Mouse (Mus musculus): Measurements from ENCODE around the gene Hp1bp3.

The Hp1bp3 gene

GRCm38 (mm10) chr4:138221406-138221805 lies 5.3 kb downstream of the Hp1bp3 start:
- CTCF ChIA-PET = interaction anchor here (0.7 to 1.0 kb wide), 2 partner anchors 11 to 77 kb away, joined by 3 to 4 read pairs; no protein-coding TSS in a partner anchor

GRCm38 (mm10) chr4:138222396-138222795 lies 6.3 kb downstream of the Hp1bp3 start:
- CTCF ChIA-PET = no interaction called here

- CTCF ChIA-PET = no interaction called here
These were observed 7.5 kb downstream of the Hp1bp3 start for GRCm38 (mm10) chr4:138223623-138224022.

- CTCF ChIA-PET = no interaction called here
These were observed 30.9 kb downstream of the Hp1bp3 start for GRCm38 (mm10) chr4:138246756-138247665.

GRCm38 (mm10) chr4:138250088-138250960 lies 34.2 kb downstream of the Hp1bp3 start, which contains the start of the genes Sh2d5 and Kif17:
Gene Sh2d5 (plus strand): TSS chr4:138250403.
Gene Kif17 (plus strand): TSS chr4:138250435.
- CTCF ChIA-PET = no interaction called here

GRCm38 (mm10) chr4:138251819-138252218 lies 35.7 kb downstream of the Hp1bp3 start:
- CTCF ChIA-PET = interaction anchor here (0.6 kb wide), 1 partner anchor 99 kb away, joined by 3 read pairs; no protein-coding TSS in a partner anchor

- CTCF ChIA-PET = interaction anchor here (1.1 kb wide), 1 partner anchor 10 kb away, joined by 6 read pairs; no protein-coding TSS in a partner anchor
These were observed 36.1 kb downstream of the Hp1bp3 start for GRCm38 (mm10) chr4:138252231-138252630.

- CTCF ChIA-PET = no interaction called here
These were observed 41.1 kb downstream of the Hp1bp3 start for GRCm38 (mm10) chr4:138257116-138257687.

GRCm38 (mm10) chr4:138258663-138259062 lies 42.6 kb downstream of the Hp1bp3 start:
- CTCF ChIA-PET = no interaction called here

- CTCF ChIA-PET = no interaction called here
These were observed 43.4 kb downstream of the Hp1bp3 start for GRCm38 (mm10) chr4:138259482-138259881.

- CTCF ChIA-PET = interaction anchor here (1.4 kb wide), 1 partner anchor 9 kb away, joined by 6 read pairs; no protein-coding TSS in a partner anchor
These were observed 46.0 kb downstream of the Hp1bp3 start for GRCm38 (mm10) chr4:138261843-138262681.

GRCm38 (mm10) chr4:138267869-138268268 lies 51.8 kb downstream of the Hp1bp3 start:
- CTCF ChIA-PET = no interaction called here

GRCm38 (mm10) chr4:138272011-138272997 lies 56.2 kb downstream of the Hp1bp3 start:
- CTCF ChIA-PET = no interaction called here

GRCm38 (mm10) chr4:138278346-138278745 lies 62.2 kb downstream of the Hp1bp3 start:
- CTCF ChIA-PET = no interaction called here

GRCm38 (mm10) chr4:138282834-138283233 lies 66.7 kb downstream of the Hp1bp3 start:
- CTCF ChIA-PET = interaction anchor here (0.6 kb wide), 1 partner anchor 770 kb away, joined by 3 read pairs; no protein-coding TSS in a partner anchor

- CTCF ChIA-PET = no interaction called here
These were observed 70.3 kb downstream of the Hp1bp3 start for GRCm38 (mm10) chr4:138286411-138286810.

- CTCF ChIA-PET = no interaction called here
These were observed 72.6 kb downstream of the Hp1bp3 start for GRCm38 (mm10) chr4:138288691-138289090.

- CTCF ChIA-PET = no interaction called here
These were observed 75.9 kb downstream of the Hp1bp3 start for GRCm38 (mm10) chr4:138292028-138292427.

GRCm38 (mm10) chr4:138293261-138293948 lies 77.3 kb downstream of the Hp1bp3 start:
- CTCF ChIA-PET = no interaction called here

All from spleen, embryonic (tissue).